Mouse (Mus musculus) hindbrain, embryonic 10.5 days (tissue): ENCODE data around the gene Faim2. TPM values are rescaled to one million over a fixed set of nuclear protein-coding genes. Genes with fewer than 3 reads are reported as not detected.

ENCODE experiments used
- DNase-seq: peaks from one replicate; pipeline ENCODE4 v3.0.0-alpha.2; 2017; ENCODE audit warnings: low spot score
- H3K27ac ChIP-seq: fragments of 300-500 bp; sonication (generic); 2 replicates; pipeline ENCODE4 v1.5.1; 2016; ENCODE audit warnings: mild to moderate bottlenecking, moderate library complexity
- H3K27me3 ChIP-seq: fragments of 300-500 bp; sonication (generic); 2 replicates; pipeline ENCODE4 v1.6.1; 2016; ENCODE audit warnings: mild to moderate bottlenecking; ENCODE audit not compliant: poor library complexity, insufficient read depth, severe bottlenecking
- H3K36me3 ChIP-seq: fragments of 300-500 bp; sonication (generic); 2 replicates; pipeline ENCODE4 v1.6.1; 2016; ENCODE audit warnings: mild to moderate bottlenecking, moderate library complexity
- H3K4me1 ChIP-seq: fragments of 300-500 bp; sonication (generic); replicated peaks from 2 replicates; pipeline ENCODE4 v1.6.1; 2016; ENCODE audit warnings: mild to moderate bottlenecking
- H3K4me3 ChIP-seq: fragments of 300-500 bp; sonication (generic); 2 replicates; pipeline ENCODE4 v1.5.1; 2016; ENCODE audit warnings: mild to moderate bottlenecking, moderate library complexity
- H3K9me3 ChIP-seq: fragments of 300-500 bp; sonication (generic); 2 replicates; pipeline ENCODE4 v1.6.1; 2016; ENCODE audit warnings: mild to moderate bottlenecking, moderate library complexity
- WGBS: fragments of 180-500 bp; shearing (Covaris S2); methylation state at CpG from one replicate; pipeline ENCODE4 v1.1.7; 2016; 5-methylcytosine and 5-hydroxymethylcytosine counted together
- polyA plus RNA-seq: library from polyadenylated mRNA; unstranded; fragments of >200 nt; fragmentation: Nextera tagmentation; extraction: Ambion mirVana; gene quantifications from 2 replicates; pipeline ENCODE4 v1.2.1, GENCODE M21; 2016

The Faim2 gene
- polyA plus RNA-seq = 0.63 and 1.1 TPM in 2 replicates

DNA sequence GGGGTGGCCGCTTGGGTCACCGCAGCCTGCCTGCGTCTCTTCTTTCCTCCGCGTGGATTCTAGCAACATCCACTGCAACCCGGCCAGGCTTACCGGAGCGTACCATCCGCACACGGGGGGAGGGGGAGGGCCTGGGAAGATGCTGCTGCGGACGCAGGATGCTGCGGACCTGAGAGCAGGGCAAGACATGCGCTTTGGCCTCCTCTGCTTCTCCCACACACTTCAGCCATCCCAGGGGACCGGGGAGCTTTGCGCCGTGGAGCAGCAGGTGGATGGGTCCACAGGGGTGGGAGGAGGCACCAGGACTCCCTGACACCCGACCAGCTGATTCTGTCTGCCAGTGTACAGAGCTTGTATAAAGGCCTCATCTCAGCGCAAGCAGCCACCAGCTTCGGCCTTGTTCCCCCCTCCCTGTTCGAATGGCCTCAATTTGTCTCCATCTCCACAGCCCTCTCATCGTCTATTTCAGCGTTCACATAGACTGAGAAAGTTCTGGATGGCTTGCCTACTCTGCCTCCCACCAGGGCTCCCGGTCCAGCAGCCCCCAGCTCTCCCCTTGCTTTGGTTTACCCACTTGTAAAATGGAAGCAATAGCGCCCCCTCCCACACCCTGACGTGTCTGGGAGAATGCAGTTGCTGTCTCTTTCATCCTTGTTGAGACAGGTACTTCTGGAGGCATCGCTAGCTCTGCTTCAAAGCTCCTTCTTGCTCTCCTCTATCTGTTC, at the start of gene Faim2:
Gene Faim2, minus strand, starts transcription at position 537 of the 725 bp plus-strand sequence.
- peak within 1 kb of the TSS; percentile 38 for H3K4me3 ChIP-seq
- peaks cover 47% of the 10 kb centered on the region for H3K27me3 ChIP-seq
- peak; percentile 46 for DNase-seq
- no peaks in the 10 kb centered on the region for H3K9me3 ChIP-seq
- peaks cover 33% of the 10 kb centered on the region for H3K4me1 ChIP-seq
- WGBS = 13% methylated on average over 27 of the region's 27 CpGs
- H3K36me3 ChIP-seq = no peaks in the 10 kb centered on the region
- H3K27ac ChIP-seq = peak within 1 kb of the TSS; percentile 46

DNA sequence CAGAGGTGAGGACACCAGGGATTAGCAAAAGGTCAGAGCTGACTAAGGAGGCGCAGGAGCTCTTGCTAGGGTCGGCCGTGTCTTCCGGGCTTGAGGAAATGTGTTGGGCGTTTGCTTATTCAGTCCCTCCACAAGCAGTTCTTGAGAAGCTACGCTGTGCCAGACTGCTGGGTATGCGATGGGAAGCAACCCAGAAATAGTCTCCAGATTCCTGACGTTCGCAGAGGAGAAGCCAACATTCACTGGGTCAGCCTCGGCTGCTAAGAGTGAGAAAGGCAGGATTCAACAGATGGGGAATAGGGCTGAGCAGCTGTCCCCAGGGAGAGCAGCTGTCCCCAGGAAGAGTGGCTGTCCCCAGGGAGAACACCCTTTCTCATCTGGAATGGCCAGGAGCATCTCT, 41.2 kb upstream of the Faim2 start:
- no peak for DNase-seq
- no peak overlapping the region for H3K4me3 ChIP-seq
- H3K4me1 ChIP-seq = peaks cover 31% of the 10 kb centered on the region
- H3K27me3 ChIP-seq = no peaks in the 10 kb centered on the region; the same call in 1 of the 2 replicates
- no peak overlapping the region for H3K27ac ChIP-seq
- 81% methylated on average over 10 of the region's 10 CpGs for WGBS
- H3K36me3 ChIP-seq = no peaks in the 10 kb centered on the region
- H3K9me3 ChIP-seq = no peaks in the 10 kb centered on the region

DNA sequence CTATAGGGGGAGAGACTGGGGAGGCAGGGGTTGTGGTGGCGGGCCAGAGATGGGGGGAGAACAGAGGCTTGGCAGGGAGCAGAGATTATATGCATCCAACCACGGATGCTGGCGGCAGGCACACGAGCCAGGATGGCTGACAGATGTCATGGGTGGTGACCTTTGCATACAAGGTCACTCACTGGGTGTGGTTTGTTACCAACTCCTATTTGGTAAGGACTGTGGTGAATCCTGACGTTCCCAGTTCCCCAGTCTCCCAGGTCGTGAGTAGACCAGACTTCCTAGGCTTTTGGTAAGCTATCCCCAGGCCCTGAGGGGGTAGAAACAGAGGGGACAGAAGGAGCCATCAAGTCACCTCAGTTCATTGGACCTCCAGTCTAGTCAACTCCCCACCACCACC, 40.7 kb upstream of the Faim2 start:
- Histone ChIP-seq H3K27me3 (no peaks in the 10 kb centered on the region; the same call in 1 of the 2 replicates), H3K27ac (no peak overlapping the region), H3K4me3 (no peak overlapping the region), H3K4me1 (peaks cover 36% of the 10 kb centered on the region), H3K36me3 (no peaks in the 10 kb centered on the region), H3K9me3 (no peaks in the 10 kb centered on the region)
- WGBS = 62% methylated on average over 6 of the region's 6 CpGs
- DNase-seq = no peak

DNA sequence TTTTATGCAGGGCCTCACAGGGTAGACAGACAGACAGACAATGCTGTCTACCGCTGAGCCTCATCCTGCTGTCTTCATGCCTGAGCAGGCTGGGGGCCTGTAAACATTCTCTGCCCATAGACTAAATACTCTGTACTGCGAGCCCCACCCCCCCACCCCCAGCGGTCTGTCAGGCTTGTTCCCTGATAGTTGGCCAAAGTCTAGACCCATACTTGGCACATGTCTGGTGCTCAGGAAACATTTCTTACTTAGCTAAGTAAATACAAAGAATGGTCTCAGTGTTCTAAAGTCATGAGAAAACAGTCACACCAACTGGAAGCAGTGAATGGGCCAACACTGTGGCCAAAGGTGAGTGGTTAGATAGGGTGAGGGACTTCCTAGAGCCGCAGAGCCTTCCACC, 39.4 kb upstream of the Faim2 start:
- Histone ChIP-seq H3K4me1 (peaks cover 39% of the 10 kb centered on the region), H3K27ac (0 out of 2 replicates have a peak overlapping the region, but pooled peaks have one; percentile 23), H3K36me3 (no peaks in the 10 kb centered on the region), H3K9me3 (no peaks in the 10 kb centered on the region), H3K27me3 (no peaks in the 10 kb centered on the region; the same call in 1 of the 2 replicates), H3K4me3 (no peak overlapping the region)
- 73% methylated on average over 4 of the region's 4 CpGs for WGBS
- DNase-seq = no peak

DNA sequence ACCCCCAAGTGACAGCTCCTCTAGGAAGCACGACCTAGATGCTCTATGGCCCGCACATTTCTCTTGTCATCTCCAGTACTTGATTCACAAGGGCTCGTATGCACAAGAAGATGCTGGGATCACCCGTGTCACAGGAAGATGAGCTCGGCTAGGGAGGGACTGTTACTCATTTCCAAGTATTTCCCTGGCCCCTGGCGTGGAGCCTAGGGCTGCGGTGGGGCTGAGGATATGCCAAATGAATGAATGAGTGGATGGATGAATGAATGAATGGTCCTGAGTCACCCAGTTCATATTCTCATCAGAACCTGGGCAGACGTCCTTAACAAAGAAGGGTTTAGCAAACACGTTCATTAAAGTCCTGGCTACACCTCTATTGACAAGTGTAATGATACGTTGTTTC, 32.3 kb upstream of the Faim2 start:
- no peak overlapping the region for H3K4me3 ChIP-seq
- no peaks in the 10 kb centered on the region for H3K9me3 ChIP-seq
- WGBS = 87% methylated on average over 10 of the region's 10 CpGs
- 0 out of 2 replicates have a peak, but pooled peaks cover 3% of the 10 kb centered on the region for H3K27me3 ChIP-seq
- no peak overlapping the region for H3K27ac ChIP-seq
- DNase-seq = no peak
- peaks cover 30% of the 10 kb centered on the region for H3K4me1 ChIP-seq
- H3K36me3 ChIP-seq = no peaks in the 10 kb centered on the region

DNA sequence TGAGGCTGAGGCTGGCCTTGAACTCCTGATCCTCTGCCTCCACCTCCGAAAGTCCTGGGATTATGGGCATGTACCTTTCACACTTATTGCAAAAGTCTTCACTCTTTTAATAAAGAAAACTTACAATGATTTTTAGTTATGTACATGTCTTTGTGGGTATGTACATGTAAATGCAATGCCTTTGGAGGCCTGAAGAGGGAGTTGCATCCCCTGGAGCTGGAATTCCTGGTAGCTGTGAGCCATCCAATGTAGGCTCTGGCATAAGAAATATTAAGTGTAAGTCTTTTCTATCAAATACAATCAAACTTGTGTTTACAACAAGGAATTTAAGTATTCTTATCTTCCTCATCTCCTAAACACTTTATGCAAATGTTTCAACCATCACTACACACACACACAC, 31.0 kb upstream of the Faim2 start:
- 86% methylated on average over 1 of the region's 1 CpGs for WGBS
- H3K27me3 ChIP-seq = 0 out of 2 replicates have a peak, but pooled peaks cover 3% of the 10 kb centered on the region
- peaks cover 18% of the 10 kb centered on the region for H3K4me1 ChIP-seq

DNA sequence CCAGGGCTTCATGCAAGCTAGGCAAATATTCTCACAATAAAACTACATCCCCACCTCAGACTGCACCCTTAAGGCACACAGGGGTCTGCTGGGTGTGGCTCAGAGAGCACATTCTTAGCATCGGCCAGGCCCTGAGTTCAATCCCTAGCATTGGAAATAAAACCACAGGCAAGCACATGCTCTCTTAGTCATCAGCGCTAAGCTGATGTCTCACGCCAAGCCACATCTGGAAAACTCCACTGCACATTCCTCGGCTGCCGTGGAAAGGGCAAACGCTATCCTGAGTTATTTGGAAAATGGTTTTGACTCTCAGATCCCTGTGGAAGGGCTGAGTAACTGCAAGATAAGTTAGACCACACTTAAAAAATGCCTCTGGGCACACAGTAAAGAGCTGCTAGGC, 25.8 kb upstream of the Faim2 start:
- no peak for DNase-seq
- Histone ChIP-seq H3K4me1 (peaks cover 8% of the 10 kb centered on the region; the same call in 1 of the 2 replicates), H3K36me3 (no peaks in the 10 kb centered on the region), H3K9me3 (no peaks in the 10 kb centered on the region), H3K27ac (no peak overlapping the region), H3K4me3 (no peak overlapping the region), H3K27me3 (no peaks in the 10 kb centered on the region)
- WGBS = 82% methylated on average over 6 of the region's 6 CpGs

More for the DNA sequence above, 31.0 kb upstream of the Faim2 start:
- no peak overlapping the region for H3K4me3 ChIP-seq
- H3K27ac ChIP-seq = no peak overlapping the region
- H3K9me3 ChIP-seq = no peaks in the 10 kb centered on the region
- no peaks in the 10 kb centered on the region for H3K36me3 ChIP-seq
- DNase-seq = no peak

DNA sequence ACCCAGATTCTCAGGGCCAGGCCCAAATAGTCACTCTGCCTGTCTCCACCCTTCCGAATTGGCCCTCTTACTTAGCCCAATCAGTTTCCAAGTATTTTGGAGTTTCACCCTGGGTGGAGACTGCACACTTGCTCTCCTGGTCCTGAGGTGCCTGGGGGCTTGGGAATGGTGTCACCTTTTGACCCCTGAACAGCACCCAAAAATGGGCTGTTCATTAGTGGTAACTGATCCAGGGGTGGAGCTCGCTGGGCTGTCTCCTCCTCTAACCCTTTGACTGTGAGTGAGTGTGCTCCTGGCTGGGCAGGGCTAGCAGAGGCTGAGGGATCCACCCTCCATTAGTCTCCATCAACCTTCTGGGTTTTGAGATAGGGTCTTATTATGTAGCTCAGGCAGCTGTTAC, 21.9 kb upstream of the Faim2 start:
- Histone ChIP-seq H3K36me3 (no peaks in the 10 kb centered on the region), H3K27me3 (no peaks in the 10 kb centered on the region), H3K9me3 (no peaks in the 10 kb centered on the region), H3K4me3 (no peak overlapping the region), H3K27ac (no peak overlapping the region), H3K4me1 (peaks cover 17% of the 10 kb centered on the region; the same call in 1 of the 2 replicates)
- DNase-seq = no peak
- 54% methylated on average over 2 of the region's 2 CpGs for WGBS

DNA sequence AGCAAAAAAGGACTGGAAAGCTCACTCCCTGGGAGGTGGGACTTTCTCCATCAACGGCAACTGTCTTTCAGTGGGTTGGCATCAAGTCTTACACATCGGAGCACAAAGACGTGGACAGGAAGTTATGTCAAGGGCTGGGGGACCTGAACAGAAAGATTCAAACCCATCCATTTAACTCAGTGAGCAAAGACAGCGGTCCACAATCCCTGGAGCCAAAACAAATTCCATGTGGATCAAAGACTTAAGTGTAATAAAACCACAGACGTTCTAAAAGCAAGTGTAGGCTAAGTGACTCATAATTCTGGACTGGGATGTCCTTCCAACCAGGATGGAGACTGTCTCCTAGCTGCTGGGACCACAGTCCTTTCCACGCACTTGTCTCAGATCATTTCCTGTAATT, 19.8 kb upstream of the Faim2 start:
- H3K4me3 ChIP-seq = no peak overlapping the region
- peaks cover 17% of the 10 kb centered on the region; the same call in 1 of the 2 replicates for H3K4me1 ChIP-seq
- no peaks in the 10 kb centered on the region for H3K9me3 ChIP-seq
- WGBS = 85% methylated on average over 6 of the region's 6 CpGs
- H3K27ac ChIP-seq = no peak overlapping the region
- DNase-seq = no peak
- 0 out of 2 replicates have a peak, but pooled peaks cover 3% of the 10 kb centered on the region for H3K27me3 ChIP-seq
- no peaks in the 10 kb centered on the region for H3K36me3 ChIP-seq

DNA sequence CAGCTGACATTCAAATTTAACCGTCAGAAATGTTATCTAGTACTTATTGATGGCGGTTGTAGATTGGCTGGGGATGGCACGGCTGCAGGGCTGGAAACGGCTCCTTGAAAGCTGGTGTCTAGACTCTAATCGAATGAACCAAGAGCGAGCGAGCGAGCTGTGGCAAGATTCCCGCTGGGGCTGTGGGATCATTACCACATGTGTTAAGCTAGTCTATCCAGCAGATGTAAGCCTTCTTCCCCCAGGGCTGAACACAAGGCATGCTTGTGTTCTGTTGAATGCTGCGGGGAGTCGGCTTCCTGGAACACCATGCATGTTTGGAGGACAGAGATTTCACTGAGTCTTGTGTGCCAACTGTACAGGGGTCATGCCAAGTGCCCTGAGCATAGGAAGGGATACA, 18.6 kb upstream of the Faim2 start:
- Histone ChIP-seq H3K27me3 (0 out of 2 replicates have a peak, but pooled peaks cover 3% of the 10 kb centered on the region), H3K9me3 (no peaks in the 10 kb centered on the region), H3K36me3 (no peaks in the 10 kb centered on the region), H3K4me1 (peaks cover 17% of the 10 kb centered on the region; the same call in 1 of the 2 replicates), H3K27ac (no peak overlapping the region), H3K4me3 (no peak overlapping the region)
- 73% methylated on average over 11 of the region's 11 CpGs for WGBS
- DNase-seq = peak; percentile 31

DNA sequence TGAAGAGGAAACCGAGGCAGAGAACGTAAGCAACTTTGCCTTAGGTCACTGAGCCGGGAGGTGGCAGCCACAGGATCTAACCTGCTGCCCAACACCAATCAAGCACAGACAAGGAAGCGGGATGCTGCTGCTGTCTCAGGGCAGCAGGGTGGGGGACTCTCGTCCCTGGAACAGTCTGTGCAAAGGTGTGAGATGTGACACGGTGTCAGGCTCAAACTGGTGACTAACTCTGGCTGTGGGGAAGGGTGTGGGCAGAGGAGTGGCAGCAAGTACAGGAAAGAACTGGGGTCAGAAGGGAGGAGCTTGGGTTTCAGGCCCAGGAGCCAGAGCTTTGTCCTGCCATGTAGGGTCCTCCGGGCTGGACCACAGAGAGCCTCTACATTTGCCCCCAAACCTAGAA, 16.1 kb upstream of the Faim2 start:
- Histone ChIP-seq H3K27me3 (0 out of 2 replicates have a peak, but pooled peaks cover 3% of the 10 kb centered on the region), H3K27ac (no peak overlapping the region), H3K4me1 (0 out of 2 replicates have a peak, but pooled peaks cover 8% of the 10 kb centered on the region), H3K4me3 (no peak overlapping the region), H3K36me3 (no peaks in the 10 kb centered on the region), H3K9me3 (no peaks in the 10 kb centered on the region)
- DNase-seq = no peak
- 82% methylated on average over 7 of the region's 7 CpGs for WGBS

DNA sequence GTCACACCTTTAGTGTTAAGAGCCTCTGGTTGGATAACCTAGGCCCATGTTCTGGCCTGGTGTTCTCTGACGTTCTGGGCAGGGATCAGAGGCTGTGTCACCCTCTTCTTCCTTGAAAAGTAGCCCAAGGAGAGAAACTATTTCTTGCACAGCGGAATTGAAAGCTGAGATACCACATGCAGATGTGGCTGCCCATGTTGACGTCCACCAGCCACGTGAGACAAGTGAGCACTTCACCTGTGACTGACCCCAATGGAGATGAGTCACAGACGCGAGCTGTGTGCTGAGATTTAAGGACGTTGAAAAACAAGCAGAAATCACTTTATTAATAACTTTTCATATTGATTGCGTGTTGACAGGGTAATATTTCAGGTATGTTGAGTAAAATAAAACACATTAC, 11.9 kb upstream of the Faim2 start:
- DNase-seq = no peak
- WGBS = 80% methylated on average over 8 of the region's 8 CpGs
- no peaks in the 10 kb centered on the region for H3K9me3 ChIP-seq
- no peak overlapping the region for H3K4me3 ChIP-seq
- 0 out of 2 replicates have a peak, but pooled peaks cover 3% of the 10 kb centered on the region for H3K27me3 ChIP-seq
- no peak overlapping the region for H3K27ac ChIP-seq
- peaks cover 8% of the 10 kb centered on the region for H3K4me1 ChIP-seq
- H3K36me3 ChIP-seq = no peaks in the 10 kb centered on the region
